Mouse (Mus musculus) T-helper 1 cell (primary cell): ENCODE measurements around the gene Rpusd3.

Experiments
- in situ Hi-C: fragments of 300-600 bp; cut with MboI, MseI; formaldehyde crosslinking; loops from one replicate; pipeline ENCODE4 v1.15.1; 2025; ENCODE audit warnings: high pct_unique_total_duplicates

Rpusd3 gene

DNA sequence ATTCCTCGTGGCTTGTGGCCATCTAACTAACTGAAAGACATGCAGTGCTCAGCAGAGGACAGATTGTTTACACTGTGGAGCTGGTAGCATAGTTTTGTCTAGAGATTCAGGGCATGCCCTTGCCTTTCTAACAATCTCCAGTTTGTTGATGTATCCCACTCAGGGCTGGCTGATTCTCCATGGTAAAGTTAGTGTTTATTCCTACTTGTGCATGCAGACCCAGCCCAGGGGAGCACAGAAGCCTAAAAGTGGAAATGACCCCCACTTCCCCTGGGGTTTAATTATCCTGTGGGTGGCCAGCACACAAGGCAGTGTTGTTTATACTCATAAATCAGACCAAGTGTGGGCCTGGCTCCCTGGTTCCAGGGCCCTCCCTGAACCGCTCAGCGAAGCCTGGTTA, 33.1 kb downstream of the Rpusd3 start:
- in situ Hi-C loops, result no loop called here

DNA sequence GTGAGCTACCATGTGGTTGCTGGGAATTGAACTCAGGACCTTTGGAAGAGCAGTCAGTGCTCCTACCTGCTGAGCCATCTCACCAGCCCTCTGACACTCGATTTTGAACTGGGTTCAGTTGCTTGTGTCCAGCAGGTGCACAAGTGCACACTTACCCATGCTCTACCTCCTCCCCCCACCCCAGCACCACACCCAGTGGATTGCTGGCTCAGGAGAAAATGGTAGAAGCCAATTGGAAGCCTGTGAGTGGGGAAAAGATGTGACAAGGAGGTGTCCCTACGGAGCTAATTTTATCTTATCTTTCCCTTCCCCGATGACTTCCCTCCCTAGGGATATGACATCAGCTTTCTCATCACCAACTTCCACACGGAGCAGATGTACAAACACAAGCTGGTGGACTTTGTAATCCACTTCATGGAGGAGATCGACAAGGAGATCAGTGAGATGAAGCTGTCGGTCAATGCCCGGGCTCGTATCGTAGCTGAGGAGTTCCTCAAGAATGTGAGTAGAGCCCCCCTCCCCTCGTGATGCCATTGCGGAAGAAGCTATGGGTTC, 33.9 kb downstream of the Rpusd3 start:
- in situ Hi-C loops, result no loop called here

DNA sequence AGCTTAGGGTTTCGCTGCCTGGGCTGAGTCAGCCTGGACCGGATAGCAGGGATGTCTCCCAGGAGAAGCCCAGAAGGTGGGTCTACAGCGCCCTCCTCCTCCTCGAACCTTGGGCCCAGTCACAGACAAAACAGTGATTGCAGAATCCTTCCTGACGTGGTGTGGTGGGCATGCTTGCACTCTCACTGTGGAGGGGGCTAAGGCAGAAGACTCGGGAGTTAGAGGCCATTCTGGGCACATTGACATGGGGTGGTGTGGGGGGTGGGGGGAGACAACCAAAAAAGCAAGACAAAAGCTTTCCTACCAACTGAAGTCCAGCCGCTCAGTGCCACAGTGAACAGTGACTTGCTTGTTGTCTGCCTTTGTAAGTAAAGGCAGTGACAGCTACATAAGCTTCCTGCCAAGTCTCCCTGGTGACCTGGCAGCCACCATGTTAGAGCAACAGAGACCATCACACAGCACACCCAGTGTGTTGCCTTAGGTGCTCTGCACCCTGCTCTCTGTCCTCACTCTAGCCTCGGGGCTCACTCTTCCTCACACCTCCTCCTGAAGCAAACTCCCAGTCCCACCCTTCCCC, 34.7 kb downstream of the Rpusd3 start:
- in situ Hi-C loops, result no loop called here

DNA sequence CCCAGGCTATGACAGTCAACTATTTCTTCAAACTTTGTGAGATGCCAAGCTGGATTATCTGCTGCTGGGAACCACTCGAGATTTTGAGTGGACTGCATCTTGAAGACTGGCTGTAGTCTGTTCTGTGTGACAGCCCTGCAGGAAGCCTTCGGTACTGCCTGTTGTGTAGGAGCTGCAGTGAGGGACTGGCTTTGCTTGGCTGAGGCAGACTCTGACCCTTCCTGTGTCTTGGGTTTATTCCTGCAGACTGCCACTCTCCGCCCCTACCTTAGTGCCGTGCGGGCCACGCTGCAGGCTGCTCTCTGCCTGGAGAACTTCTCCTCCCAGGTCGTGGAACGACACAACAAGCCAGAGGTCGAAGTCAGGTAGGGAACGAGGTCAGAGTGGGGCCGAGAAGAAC, 38.7 kb downstream of the Rpusd3 start:
- in situ Hi-C loops, result no loop called here

DNA sequence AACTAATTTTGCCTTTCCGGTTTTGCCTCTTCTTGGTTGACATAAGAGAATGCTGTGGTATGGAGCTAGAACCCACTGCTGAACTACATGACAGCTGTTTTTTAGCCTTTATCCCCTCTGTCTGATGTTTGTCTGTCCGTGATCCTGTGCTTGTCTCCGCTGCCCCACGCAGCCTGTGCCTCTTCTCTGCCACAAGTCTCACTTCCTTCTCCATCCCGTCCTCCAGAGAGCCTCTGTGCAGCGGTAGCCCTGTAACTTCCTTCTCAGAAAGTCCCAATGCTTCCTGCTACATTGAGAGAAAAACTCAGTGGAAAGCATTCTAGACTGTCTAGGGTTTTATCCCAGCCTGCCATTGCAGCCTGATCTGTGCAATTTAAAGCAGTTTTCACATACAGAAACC, 39.9 kb downstream of the Rpusd3 start:
- in situ Hi-C loops, result no loop called here

DNA sequence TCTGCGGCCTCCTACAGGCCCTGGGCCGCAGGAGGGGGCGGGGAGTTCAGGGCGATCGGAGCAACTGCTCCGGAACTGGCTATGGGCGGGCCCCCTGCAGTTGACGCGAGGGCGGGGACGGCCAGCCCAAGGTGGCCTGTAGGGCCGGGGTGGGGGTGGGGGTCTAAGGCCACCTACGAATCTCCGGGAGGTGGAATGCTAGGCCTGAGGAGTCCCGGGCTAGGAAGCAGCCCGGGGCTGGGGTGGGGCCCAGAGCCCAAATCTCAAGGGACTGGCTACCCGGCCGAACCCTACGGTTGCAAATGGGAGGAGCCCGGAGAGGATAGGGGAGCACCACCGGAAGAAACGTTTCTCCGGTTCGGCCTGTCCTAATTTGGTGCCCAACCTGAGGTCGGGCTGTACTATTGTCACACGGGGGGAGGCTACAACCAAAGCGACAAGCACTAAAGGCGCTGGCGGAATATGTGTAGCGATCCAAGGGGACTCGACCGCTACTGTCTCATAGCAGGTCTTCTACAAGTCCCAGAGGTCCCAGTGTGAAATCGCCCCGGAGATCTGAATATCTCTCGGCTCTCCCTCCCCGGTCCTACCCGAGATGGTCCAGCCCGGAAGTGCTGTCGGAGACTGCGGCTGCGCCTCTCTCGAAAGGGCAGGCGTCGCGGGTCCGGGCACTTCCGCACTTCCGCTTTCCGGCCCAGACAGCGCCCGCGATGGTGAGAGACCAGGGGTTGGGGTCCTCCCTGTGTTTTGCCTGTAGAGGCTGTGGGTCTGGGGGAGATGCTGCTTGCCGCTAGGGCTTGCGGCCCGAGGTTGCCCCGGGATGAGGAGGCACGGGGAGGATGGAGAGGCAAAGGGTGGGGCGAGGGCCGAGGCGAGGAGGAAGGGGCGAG, 41.4 kb downstream of the Rpusd3 start, which contains the start of the genes Tada3 and Arpc4:
Tada3 (minus strand) TSS at position 388 of the 890 bp plus-strand sequence.
Arpc4 (plus strand) TSS at position 620 of the 890 bp plus-strand sequence.
- in situ Hi-C loops, result no loop called here

DNA sequence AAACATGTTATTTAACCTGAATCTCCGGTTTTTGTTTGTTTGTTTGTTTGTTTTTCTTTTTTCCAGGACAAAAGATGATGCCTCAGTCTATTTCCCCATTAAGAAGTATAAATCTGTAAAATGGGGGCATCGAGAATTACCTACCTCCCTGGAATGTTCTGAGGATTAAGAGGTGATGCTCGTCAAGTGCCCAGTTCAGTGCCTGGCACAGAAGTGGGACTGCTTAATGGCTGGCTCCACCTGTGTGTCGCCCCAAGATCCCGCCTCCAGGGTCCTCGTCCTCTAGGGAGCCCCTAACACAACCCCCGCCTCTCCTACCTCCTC, 42.0 kb downstream of the Rpusd3 start:
- in situ Hi-C loops, result no loop called here

DNA sequence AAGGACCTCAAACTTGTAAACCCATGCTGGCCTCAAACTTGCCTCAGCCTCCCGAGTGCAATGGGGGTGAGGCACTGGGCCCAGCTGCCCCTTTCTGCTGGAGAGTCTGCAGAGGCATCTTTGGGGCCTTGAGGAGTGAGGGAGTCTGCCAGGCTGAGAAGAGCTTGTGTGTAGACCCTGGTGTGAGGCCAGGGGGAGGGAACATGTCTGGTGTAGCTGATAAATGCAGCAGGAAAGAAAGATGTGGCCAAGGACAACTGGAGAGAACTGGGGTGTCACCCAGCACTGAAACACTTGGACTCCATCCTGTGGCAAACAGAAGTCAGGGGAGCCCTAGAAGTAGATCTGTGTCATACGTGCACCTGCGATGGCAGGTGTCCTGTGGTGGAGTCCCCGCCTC, 45.6 kb downstream of the Rpusd3 start:
- in situ Hi-C loops, result no loop called here

DNA sequence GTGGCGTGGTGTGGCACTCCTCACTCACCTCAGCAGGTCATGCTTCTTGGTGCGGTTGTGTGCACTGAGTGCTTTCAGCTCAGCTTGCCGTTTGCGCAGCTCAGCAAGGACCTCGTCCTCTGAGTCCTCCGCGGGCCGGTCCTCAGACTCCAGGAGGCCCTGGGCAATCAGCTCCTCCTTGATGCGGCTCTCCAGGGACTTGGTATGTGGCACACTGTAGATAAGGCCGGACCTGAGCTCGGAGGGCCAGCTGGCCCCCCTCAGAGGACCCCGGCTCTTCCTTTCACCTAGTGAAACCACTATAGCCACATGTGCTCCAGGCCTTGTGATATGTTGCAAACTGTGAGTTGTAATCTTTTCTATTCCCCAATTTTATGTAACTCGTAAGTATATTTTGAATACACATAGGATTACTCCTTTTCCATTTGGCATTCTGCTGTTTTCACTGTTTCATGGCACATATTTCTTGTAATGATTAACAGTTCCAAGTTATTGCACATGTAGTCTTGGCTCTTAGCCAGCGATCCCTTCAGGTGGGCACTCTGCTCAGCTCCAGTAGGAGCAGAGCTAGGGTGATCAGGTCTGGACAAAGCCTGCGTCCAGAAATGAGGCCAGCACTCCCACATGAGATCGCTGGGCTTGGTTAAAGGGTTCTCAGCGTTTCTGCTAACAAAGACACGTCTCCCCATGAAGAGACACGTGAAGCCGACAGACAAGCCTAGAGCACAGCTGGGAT, 48.8 kb downstream of the Rpusd3 start:
- in situ Hi-C loops, result no loop called here

DNA sequence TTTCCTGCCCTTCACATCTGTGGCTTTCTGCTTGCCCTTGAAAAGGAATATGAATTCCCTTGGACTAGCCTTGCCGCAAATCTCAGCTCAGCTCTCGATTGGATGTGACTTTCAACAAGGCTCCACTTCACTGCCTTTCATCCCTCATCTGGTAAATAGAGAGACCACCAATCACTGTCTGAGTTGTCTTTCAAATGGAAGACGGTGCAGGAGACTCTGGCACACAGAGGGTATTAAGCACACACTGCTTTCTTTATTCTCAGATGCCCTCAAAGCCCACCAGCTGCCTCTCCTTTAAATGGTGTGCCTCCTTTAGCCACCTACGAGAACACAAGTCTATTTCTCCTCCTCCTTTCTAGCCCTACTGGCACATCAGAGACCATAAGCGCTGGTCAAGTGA, 50.6 kb downstream of the Rpusd3 start:
- in situ Hi-C loops, result no loop called here

DNA sequence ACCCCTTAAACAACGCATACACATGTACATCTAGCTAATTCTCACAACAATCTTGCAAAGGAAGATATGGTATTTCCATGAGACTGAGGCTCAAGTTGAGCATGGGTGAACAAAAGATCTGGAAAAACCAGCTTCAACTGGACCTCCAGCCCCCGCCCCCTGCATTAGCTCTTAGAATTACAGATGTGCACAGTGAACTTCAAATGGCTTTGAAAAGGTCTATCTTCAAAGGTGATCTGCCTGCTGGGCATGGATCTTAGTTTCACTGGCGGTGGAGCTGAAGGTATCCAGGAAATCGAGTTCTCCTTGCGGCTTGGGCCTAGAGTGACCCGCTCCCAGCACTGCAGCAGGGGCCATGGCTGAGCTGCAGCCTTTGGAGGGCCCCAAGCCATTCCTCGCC, 51.0 kb downstream of the Rpusd3 start:
- in situ Hi-C loops, result no loop called here

DNA sequence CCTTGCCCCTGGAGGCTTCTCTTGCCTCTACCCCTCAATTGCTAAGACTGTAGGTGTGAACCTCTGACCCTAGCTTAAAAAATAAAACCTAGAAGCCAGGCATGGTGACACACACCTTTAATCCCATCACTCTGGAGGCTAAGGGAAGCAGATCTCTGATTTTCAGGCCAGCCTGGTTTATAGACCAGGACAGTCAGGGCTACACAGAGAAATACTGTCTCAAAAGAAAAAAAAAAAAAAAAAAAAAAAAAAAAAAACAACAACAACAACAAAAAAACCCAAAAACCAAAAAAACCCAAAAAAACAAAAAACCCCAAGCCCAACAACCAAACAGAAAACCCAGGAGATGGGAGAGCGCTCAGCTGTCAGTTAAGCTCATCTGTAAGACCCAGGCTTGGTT, 51.6 kb downstream of the Rpusd3 start:
- in situ Hi-C loops, result no loop called here

DNA sequence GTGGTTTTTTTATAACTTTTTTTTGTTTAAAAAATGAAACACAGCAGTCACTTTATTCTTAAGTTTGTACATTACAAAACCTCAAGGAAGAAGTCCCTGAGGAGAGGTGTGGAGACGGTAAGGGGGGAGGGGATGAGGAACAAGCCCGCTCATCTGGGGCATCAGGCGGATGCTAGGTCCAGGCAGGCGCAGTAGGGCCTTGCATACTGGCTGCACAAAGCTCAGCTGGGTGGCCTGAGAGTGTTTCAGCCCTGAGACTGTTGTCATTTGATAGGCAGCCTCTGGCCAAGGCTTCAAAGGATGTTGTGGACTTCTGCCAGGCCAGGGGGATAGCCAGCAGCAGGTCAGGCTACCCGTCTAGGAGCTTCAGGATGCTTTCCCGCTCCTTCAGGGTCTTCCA, 52.5 kb downstream of the Rpusd3 start:
- in situ Hi-C loops, result no loop called here
